Mouse (Mus musculus) limb, embryonic 12.5 days (tissue): Measurements from ENCODE around the gene Oas2. TPM values are rescaled to one million over a fixed set of nuclear protein-coding genes. Genes with fewer than 3 reads are reported as not detected.

Source experiments
- ATAC-seq: fragments of 200-750 bp; cut with Nextera tagmentation; 2 replicates; pipeline ENCODE4 v1.8.0; 2017; ENCODE audit warnings: low read depth, moderate TSS enrichment; ENCODE audit not compliant: insufficient number of reproducible peaks, insufficient read depth, low FRiP score, low TSS enrichment
- H3K27ac ChIP-seq: fragments of 300-500 bp; sonication (generic); 2 replicates; pipeline ENCODE4 v1.5.1; 2016; ENCODE audit warnings: mild to moderate bottlenecking, moderate library complexity
- H3K27me3 ChIP-seq: fragments of 300-500 bp; sonication (generic); 2 replicates; pipeline ENCODE4 v1.6.1; 2016; ENCODE audit warnings: mild to moderate bottlenecking, moderate library complexity
- H3K36me3 ChIP-seq: fragments of 300-500 bp; sonication (generic); 2 replicates; pipeline ENCODE4 v1.6.1; 2016; ENCODE audit warnings: mild to moderate bottlenecking, moderate library complexity
- H3K4me1 ChIP-seq: fragments of 300-500 bp; sonication (generic); replicated peaks from 2 replicates; pipeline ENCODE4 v1.6.1; 2016
- H3K4me2 ChIP-seq: fragments of 300-500 bp; sonication (generic); 2 replicates; pipeline ENCODE4 v1.6.1; 2016; ENCODE audit warnings: mild to moderate bottlenecking, moderate library complexity
- H3K4me3 ChIP-seq: fragments of 300-500 bp; sonication (generic); replicated peaks from 2 replicates; pipeline ENCODE4 v1.5.1; 2016; ENCODE audit warnings: mild to moderate bottlenecking
- H3K9ac ChIP-seq: fragments of 300-500 bp; sonication (generic); replicated peaks from 2 replicates; pipeline ENCODE4 v1.6.1; 2016; ENCODE audit warnings: mild to moderate bottlenecking, moderate library complexity
- H3K9me3 ChIP-seq: fragments of 300-500 bp; sonication (generic); 2 replicates; pipeline ENCODE4 v1.6.1; 2016; ENCODE audit warnings: mild to moderate bottlenecking, moderate library complexity
- WGBS: fragments of 180-500 bp; shearing (Covaris S2); methylation state at CpG from one replicate; pipeline ENCODE4 v1.1.7; 2016; 5-methylcytosine and 5-hydroxymethylcytosine counted together
- polyA plus RNA-seq: library from polyadenylated mRNA; unstranded; fragments of >200 nt; fragmentation: Nextera tagmentation; extraction: Ambion mirVana; gene quantifications from 2 replicates; pipeline ENCODE4 v1.2.1, GENCODE M21; 2016

Oas2 gene
- polyA plus RNA-seq, 1 experiment from 2014 or later, result 0.19 TPM

GRCm38 (mm10) chr5:120732740-120733139, 16.9 kb downstream of the Oas2 start:
- Histone ChIP-seq H3K36me3 (no peaks in the 10 kb centered on the region), H3K27me3 (peaks cover 16% of the 10 kb centered on the region; the same call in 1 of the 2 replicates), H3K27ac (no peak overlapping the region), H3K9me3 (no peaks in the 10 kb centered on the region), H3K4me2 (no peak overlapping the region), H3K4me3 (no peak overlapping the region), H3K9ac (no peak overlapping the region), H3K4me1 (no peaks in the 10 kb centered on the region)
- WGBS, result 71% methylated on average over 1 of the region's 1 CpGs
- ATAC-seq, result no peak

- H3K9me3 ChIP-seq, result no peaks in the 10 kb centered on the region
- H3K36me3 ChIP-seq, result no peaks in the 10 kb centered on the region
- no peak overlapping the region for H3K4me3 ChIP-seq
- WGBS, result 85% methylated on average over 10 of the region's 10 CpGs
- no peak overlapping the region for H3K9ac ChIP-seq
- H3K4me1 ChIP-seq, result no peaks in the 10 kb centered on the region; the same call in 1 of the 2 replicates
- no peak for ATAC-seq
- H3K27me3 ChIP-seq, result peaks cover 16% of the 10 kb centered on the region; the same call in 1 of the 2 replicates
- H3K4me2 ChIP-seq, result no peak overlapping the region
- H3K27ac ChIP-seq, result no peak overlapping the region
These were observed 20.3 kb downstream of the Oas2 start for GRCm38 (mm10) chr5:120729319-120729718.

- H3K9ac ChIP-seq, result no peak overlapping the region
- WGBS, result 57% methylated on average over 12 of the region's 12 CpGs
- no peak overlapping the region for H3K4me3 ChIP-seq
- no peak overlapping the region for H3K27ac ChIP-seq
- H3K4me1 ChIP-seq, result no peaks in the 10 kb centered on the region; the same call in 1 of the 2 replicates
- peaks cover 7% of the 10 kb centered on the region; the same call in 1 of the 2 replicates for H3K27me3 ChIP-seq
- no peak overlapping the region for H3K4me2 ChIP-seq
- H3K36me3 ChIP-seq, result no peaks in the 10 kb centered on the region
- ATAC-seq, result no peak
- no peaks in the 10 kb centered on the region for H3K9me3 ChIP-seq
These were observed 23.7 kb downstream of the Oas2 start for GRCm38 (mm10) chr5:120725811-120726455.

DNA sequence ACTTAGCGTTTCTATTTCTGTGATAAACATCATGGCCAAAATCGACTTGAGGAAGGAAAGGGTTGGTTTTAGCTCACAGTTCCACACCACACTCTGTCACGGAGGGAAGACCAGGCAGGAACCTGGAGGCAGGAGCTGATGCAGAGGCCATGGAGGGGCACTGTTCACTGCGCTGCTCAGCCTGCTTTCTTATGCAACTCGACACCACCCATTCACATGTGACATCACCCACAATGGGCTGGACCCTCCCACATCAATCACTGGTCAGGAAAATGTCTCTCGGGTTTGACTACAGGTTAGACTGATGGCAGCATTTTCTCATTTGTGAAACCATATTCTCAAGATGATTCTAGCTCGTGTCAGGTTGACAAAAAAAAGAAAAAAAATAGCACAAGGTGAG, 28.6 kb downstream of the Oas2 start:
- H3K4me1 ChIP-seq, result no peaks in the 10 kb centered on the region; the same call in 1 of the 2 replicates
- H3K27ac ChIP-seq, result no peak overlapping the region
- no peaks in the 10 kb centered on the region for H3K36me3 ChIP-seq
- WGBS, result 52% methylated on average over 7 of the region's 7 CpGs
- no peak overlapping the region for H3K4me2 ChIP-seq
- ATAC-seq, result no peak
- H3K27me3 ChIP-seq, result peaks cover 12% of the 10 kb centered on the region; the same call in 1 of the 2 replicates
- no peak overlapping the region for H3K9ac ChIP-seq
- no peak overlapping the region for H3K4me3 ChIP-seq
- H3K9me3 ChIP-seq, result no peaks in the 10 kb centered on the region

- Histone ChIP-seq H3K27ac (no peak overlapping the region), H3K4me1 (no peaks in the 10 kb centered on the region), H3K4me2 (no peak overlapping the region), H3K9me3 (no peaks in the 10 kb centered on the region), H3K9ac (no peak overlapping the region), H3K36me3 (no peaks in the 10 kb centered on the region), H3K27me3 (peaks cover 34% of the 10 kb centered on the region), H3K4me3 (no peak overlapping the region)
- 55% methylated on average over 15 of the region's 15 CpGs for WGBS
- no peak for ATAC-seq
These were observed 30.9 kb downstream of the Oas2 start for GRCm38 (mm10) chr5:120718600-120719378.

- WGBS, result 72% methylated on average over 10 of the region's 10 CpGs
- no peak for ATAC-seq
- peaks cover 50% of the 10 kb centered on the region for H3K27me3 ChIP-seq
These were observed 32.5 kb downstream of the Oas2 start for GRCm38 (mm10) chr5:120717136-120717535.

DNA sequence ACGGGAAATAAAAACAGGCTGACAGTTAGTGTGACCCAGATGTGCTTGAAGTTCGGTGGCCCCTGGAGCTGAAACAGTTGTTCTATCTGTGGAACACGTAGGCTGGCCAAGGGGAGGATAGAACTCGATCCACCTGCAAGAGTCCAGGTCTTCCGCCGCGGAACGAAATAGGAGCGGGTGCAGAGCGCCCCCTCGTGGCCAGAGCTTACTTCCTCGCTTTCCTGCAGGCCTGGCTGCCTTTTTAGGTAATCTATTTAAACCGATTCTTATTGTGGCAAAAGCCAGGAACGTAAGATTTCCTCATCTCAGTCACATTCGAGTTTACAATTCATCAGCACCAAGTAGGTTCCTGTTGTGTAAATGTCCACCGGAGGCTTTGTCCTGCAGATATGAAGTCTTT, 35.3 kb downstream of the Oas2 start:
- H3K27me3 ChIP-seq, result peaks cover 79% of the 10 kb centered on the region
- no peak overlapping the region for H3K27ac ChIP-seq
- no peaks in the 10 kb centered on the region for H3K36me3 ChIP-seq
- WGBS, result 3% methylated on average over 16 of the region's 16 CpGs
- no peak overlapping the region for H3K4me2 ChIP-seq
- no peak overlapping the region for H3K4me3 ChIP-seq
- ATAC-seq, result no peak
- H3K4me1 ChIP-seq, result peaks cover 14% of the 10 kb centered on the region
- no peak overlapping the region for H3K9ac ChIP-seq
- H3K9me3 ChIP-seq, result no peaks in the 10 kb centered on the region

More at GRCm38 (mm10) chr5:120717136-120717535, 32.5 kb downstream of the Oas2 start:
- Histone ChIP-seq H3K4me2 (no peak overlapping the region), H3K4me1 (no peaks in the 10 kb centered on the region), H3K9me3 (no peaks in the 10 kb centered on the region), H3K27ac (no peak overlapping the region), H3K9ac (no peak overlapping the region), H3K36me3 (no peaks in the 10 kb centered on the region), H3K4me3 (no peak overlapping the region)

DNA sequence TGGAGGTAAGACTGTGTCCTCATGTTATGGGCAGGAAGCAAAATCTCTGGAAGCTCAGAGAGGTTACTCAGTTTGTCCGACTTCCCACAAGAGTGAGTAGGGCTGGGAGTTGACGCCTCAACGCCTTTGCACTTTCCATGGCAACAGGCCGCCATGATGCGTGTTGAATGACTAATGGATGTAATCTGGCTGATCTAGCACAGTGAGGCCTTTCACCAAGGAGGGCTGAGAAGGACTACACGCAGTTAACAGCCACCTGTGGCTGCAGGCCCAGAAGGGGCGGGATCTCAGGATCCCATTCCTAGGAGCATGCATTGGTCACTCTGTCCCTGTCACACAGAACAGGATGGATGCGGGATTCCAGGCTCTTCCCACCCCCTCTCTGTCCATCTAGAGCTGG, 36.9 kb downstream of the Oas2 start:
- peaks cover 14% of the 10 kb centered on the region for H3K4me1 ChIP-seq
- peaks cover 95% of the 10 kb centered on the region for H3K27me3 ChIP-seq
- H3K4me3 ChIP-seq, result no peak overlapping the region
- no peaks in the 10 kb centered on the region for H3K9me3 ChIP-seq
- H3K27ac ChIP-seq, result no peak overlapping the region
- no peaks in the 10 kb centered on the region for H3K36me3 ChIP-seq
- H3K4me2 ChIP-seq, result no peak overlapping the region
- no peak for ATAC-seq
- H3K9ac ChIP-seq, result no peak overlapping the region
- WGBS, result 80% methylated on average over 8 of the region's 8 CpGs

- H3K36me3 ChIP-seq, result no peaks in the 10 kb centered on the region
- peaks cover 99% of the 10 kb centered on the region for H3K27me3 ChIP-seq
- no peaks in the 10 kb centered on the region for H3K9me3 ChIP-seq
- ATAC-seq, result no peak
- WGBS, result 35% methylated on average over 3 of the region's 3 CpGs
- no peak within 1 kb of the TSS for H3K27ac ChIP-seq
- peak within 1 kb of the TSS; percentile 57 for H3K4me3 ChIP-seq
- peaks cover 16% of the 10 kb centered on the region for H3K4me1 ChIP-seq
- peak within 1 kb of the TSS; percentile 94 for H3K4me2 ChIP-seq
- peak within 1 kb of the TSS; percentile 66 for H3K9ac ChIP-seq
These were observed 37.8 kb downstream of the Oas2 start, which contains the start of gene Dtx1 for GRCm38 (mm10) chr5:120711827-120712226. TSS of gene Dtx1 (minus strand) at chr5:120711927.

DNA sequence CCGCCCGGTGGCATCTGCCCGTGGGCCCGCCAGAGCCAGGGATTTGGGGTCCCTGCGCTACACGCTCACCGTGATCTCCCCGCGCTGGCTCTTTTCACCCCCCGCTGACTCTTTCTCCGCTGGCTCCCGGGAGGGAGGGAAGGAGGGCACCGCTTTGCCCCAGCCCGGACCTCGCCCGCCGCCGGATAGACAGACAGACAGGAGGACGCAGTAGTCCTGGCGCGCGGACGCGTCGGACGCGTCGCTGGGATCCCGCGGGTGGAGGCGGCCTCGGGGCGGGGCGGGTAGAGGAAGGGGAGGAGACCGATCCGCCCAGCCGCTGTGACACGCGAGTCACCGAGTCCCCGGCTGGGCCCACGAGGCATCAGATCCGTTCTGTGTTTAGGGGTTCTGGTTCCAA, 38.2 kb downstream of the Oas2 start:
- ATAC-seq, result no peak

DNA sequence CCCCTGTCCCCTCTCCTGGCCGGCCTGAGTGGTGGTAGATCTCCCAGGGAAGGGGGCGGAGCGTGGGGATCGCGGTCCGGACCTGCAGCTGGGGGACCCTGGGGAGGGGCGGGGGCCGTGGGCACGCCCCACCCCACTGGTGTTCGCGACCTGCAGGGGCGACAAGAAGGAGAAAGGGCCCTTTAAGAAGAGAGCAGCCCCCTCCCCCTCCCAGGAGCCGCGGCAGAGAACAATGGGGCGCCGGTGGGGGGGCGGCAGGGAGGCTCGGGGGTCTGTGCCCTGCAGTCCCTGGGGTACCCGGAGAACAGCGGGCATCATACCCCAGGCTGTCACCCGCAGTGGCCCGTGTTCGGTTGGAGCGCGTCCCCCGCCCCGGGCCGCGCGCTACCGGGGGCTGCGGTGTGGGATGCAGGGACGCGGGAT, 38.8 kb downstream of the Oas2 start:
- ATAC-seq, result no peak
- Histone ChIP-seq H3K9ac (peak overlapping the region; percentile 66), H3K4me3 (peak overlapping the region; percentile 57), H3K4me1 (peaks cover 25% of the 10 kb centered on the region), H3K27me3 (peaks cover 98% of the 10 kb centered on the region), H3K9me3 (no peaks in the 10 kb centered on the region), H3K4me2 (peak overlapping the region; percentile 94), H3K36me3 (no peaks in the 10 kb centered on the region), H3K27ac (no peak overlapping the region)
- 1% methylated on average over 30 of the region's 34 CpGs for WGBS

More for the DNA sequence above, 38.2 kb downstream of the Oas2 start:
- peak overlapping the region; percentile 94 for H3K4me2 ChIP-seq
- peak overlapping the region; percentile 57 for H3K4me3 ChIP-seq
- H3K36me3 ChIP-seq, result no peaks in the 10 kb centered on the region
- peaks cover 20% of the 10 kb centered on the region for H3K4me1 ChIP-seq
- peaks cover 98% of the 10 kb centered on the region for H3K27me3 ChIP-seq
- peak overlapping the region; percentile 66 for H3K9ac ChIP-seq
- WGBS, result 2% methylated on average over 43 of the region's 43 CpGs
- no peak overlapping the region for H3K27ac ChIP-seq
- no peaks in the 10 kb centered on the region for H3K9me3 ChIP-seq
